Mouse (Mus musculus) lung, adult 2 months (tissue): ENCODE data around the gene Epn3.

Source experiments
- CTCF ChIP-seq: fragments of 200-500 bp; IDR thresholded peaks from 2 replicates; pipeline ENCODE4 v1.5.1; 2011; ENCODE audit warnings: mild to moderate bottlenecking, low read length, control low read depth; ENCODE audit not compliant: insufficient read depth
- POLR2A ChIP-seq: fragments of 200-500 bp; IDR thresholded peaks from 2 replicates; pipeline ENCODE4 v1.6.1; 2011; ENCODE audit warnings: low read depth, mild to moderate bottlenecking, control low read depth, low read length, borderline replicate concordance; ENCODE audit errors: extremely low read depth

GRCm38 (mm10) chr11:94480382-94480781 lies 19.4 kb downstream of the Epn3 start:
- TF ChIP-seq POLR2A (no peak), CTCF (no peak)
